Mouse (Mus musculus) testis, adult 10 weeks (tissue): ENCODE results near the gene Rce1. TPM values are rescaled to one million over a fixed set of nuclear protein-coding genes. Genes with fewer than 3 reads are reported as not detected.

Source experiments
- polyA plus RNA-seq: library from polyadenylated mRNA; stranded (reverse); fragments of 350-450 nt; fragmentation: Illumina TruSeq; extraction: RNeasy Lipid Tissue Mini Kit (QIAGEN cat#74804); gene quantifications from one replicate; pipeline ENCODE4 v1.2.3, GENCODE M21; 2014; ENCODE audit warnings: low read depth, low replicate concordance

The Rce1 gene
- polyA plus RNA-seq: 2.3 TPM

GRCm38 (mm10) chr19:4625179-4625828 is at the start of gene Rce1:
Gene Rce1, minus strand, starts transcription at chr19:4625641.

GRCm38 (mm10) chr19:4615151-4616093 is 10.0 kb downstream of the Rce1 start, which contains the start of gene Lrfn4:
Gene Lrfn4, minus strand, starts transcription at chr19:4615667.

Other genes with a start within 250 kb of the Rce1 start
- gene Kdm2a, start 227.4 kb downstream of the Rce1 start, polyA plus RNA-seq: 49.2 TPM
- gene Rhod, start 186.2 kb downstream of the Rce1 start, polyA plus RNA-seq: 0.31 TPM
- not detected for gene Syt12, start 148.2 kb downstream of the Rce1 start, polyA plus RNA-seq
- 0.18 TPM for gene 2010003K11Rik, start 127.1 kb downstream of the Rce1 start, polyA plus RNA-seq
- gene Pcx, start 115.2 kb downstream of the Rce1 start, polyA plus RNA-seq: 0.39 TPM
- not detected for gene Lrfn4, start 10.0 kb downstream of the Rce1 start, polyA plus RNA-seq
- 1.9 TPM for gene Gm960, start 73.0 kb upstream of the Rce1 start, polyA plus RNA-seq
- 0.13 TPM for gene Sptbn2, start 85.5 kb upstream of the Rce1 start, polyA plus RNA-seq
- gene Rbm4b, start 130.9 kb upstream of the Rce1 start, polyA plus RNA-seq: 73.0 TPM
- gene Rbm4, start 168.3 kb upstream of the Rce1 start, polyA plus RNA-seq: 11.1 TPM
- gene Gm21992, start 186.0 kb upstream of the Rce1 start, polyA plus RNA-seq: 4.2 TPM
- 7.7 TPM for gene Rbm14, start 186.0 kb upstream of the Rce1 start, polyA plus RNA-seq
- 1.5 TPM for gene Ccs, start 213.7 kb upstream of the Rce1 start, polyA plus RNA-seq
- gene Ccdc87, start 213.7 kb upstream of the Rce1 start, polyA plus RNA-seq: 31.7 TPM
- gene Ctsf, start 229.5 kb upstream of the Rce1 start, polyA plus RNA-seq: 10.1 TPM